Mouse (Mus musculus): ENCODE data around the gene Ccnb2. TPM values are rescaled to one million over a fixed set of nuclear protein-coding genes. Genes with fewer than 3 reads are reported as not detected.

Ccnb2 gene
- polyA plus RNA-seq, 1 experiment from 2014 or later: 129 TPM

DNA sequence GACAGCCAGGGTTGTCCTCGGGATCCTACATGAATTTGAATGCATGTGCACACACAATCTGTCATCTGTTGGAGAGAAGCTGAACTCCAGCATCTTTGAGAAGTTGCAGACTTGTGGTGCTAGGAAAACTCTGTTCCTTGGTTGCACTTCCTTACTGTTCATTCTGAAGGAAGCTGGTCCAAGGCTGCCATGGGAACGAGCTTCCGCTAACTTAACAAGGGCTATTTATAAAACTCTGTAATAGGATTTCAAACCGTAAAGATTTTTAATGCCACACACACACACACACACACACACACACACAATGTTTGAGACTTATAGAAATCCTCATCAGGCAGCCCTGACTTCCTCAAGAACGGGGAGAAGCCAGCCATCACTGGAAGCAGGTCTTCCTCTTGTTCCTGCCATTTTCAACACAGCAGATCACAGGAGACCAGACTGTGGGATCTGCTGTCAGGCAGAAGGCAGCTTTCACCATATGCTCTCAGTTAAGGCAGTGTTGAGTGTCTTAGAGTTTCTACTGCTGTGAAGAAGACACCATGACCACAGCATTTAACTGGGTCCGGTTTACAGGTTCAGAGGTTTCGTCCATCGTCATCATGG, 19.3 kb downstream of the Ccnb2 start:
- ATAC-seq (replicated peaks; ENCODE audit: insufficient number of reproducible peaks, insufficient read depth, low FRiP score, low read depth): no peak
- no peak overlapping the region for H3K4me3 ChIP-seq
- H3K36me3 ChIP-seq: peaks cover 19% of the 10 kb centered on the region
- H3K27ac ChIP-seq: no peak overlapping the region
- H3K27me3 ChIP-seq: no peaks in the 10 kb centered on the region
- WGBS: 87% methylated on average over 8 of the region's 8 CpGs
- H3K9me3 ChIP-seq (replicated peaks): no peaks in the 10 kb centered on the region
- H3K9ac ChIP-seq: no peak overlapping the region
- no peaks in the 10 kb centered on the region for H3K4me1 ChIP-seq (replicated peaks)
- no peak overlapping the region for H3K4me2 ChIP-seq

DNA sequence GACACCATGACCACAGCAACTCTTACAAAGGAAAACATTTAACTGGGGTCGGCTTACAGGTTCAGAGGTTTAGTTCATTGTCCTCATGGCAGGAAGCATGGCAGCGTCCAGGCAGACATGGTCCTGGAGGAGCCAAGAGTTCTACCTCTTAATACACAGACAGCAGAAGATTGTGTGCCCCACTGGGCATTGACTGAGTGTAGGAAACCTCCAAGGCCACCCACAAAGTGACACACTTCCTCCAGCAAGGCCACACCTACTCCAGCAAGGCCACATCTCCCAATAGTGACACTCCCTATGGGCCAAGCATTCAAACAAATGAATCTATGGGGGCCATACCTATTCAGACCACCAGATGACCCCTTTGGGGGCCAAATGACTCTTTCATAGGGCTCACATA, 25.3 kb downstream of the Ccnb2 start:
- Histone ChIP-seq H3K9me3 (replicated peaks) (no peaks in the 10 kb centered on the region), H3K4me2 (no peak overlapping the region), H3K4me1 (replicated peaks) (no peaks in the 10 kb centered on the region), H3K36me3 (peaks cover 27% of the 10 kb centered on the region; the same call in 1 of the 2 replicates), H3K27ac (no peak overlapping the region), H3K4me3 (no peak overlapping the region), H3K9ac (no peak overlapping the region), H3K27me3 (no peaks in the 10 kb centered on the region)
- 83% methylated on average over 2 of the region's 2 CpGs for WGBS
- no peak for ATAC-seq (replicated peaks; ENCODE audit: insufficient number of reproducible peaks, insufficient read depth, low FRiP score, low read depth)

DNA sequence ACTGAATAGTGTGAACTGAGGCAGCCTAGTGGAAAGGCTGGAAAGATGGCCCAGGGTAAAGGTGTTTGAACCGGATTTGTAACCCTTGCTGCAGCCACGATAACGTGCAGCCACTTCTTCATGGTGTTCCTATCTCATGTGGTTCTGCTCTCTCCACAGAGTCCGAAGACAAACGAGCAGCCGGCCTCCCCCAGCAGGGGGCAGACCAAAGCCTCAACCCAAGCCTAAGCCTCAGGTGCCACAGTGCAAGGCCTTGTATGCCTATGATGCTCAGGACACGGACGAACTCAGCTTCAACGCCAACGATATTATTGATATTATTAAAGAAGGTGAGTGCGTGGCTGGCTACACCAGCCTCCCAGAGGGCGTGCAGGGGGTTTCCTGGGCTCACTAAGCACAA, 25.7 kb downstream of the Ccnb2 start:
- Histone ChIP-seq H3K36me3 (peaks cover 25% of the 10 kb centered on the region; the same call in 1 of the 2 replicates), H3K4me1 (replicated peaks) (no peaks in the 10 kb centered on the region), H3K27me3 (no peaks in the 10 kb centered on the region), H3K9ac (no peak overlapping the region), H3K4me3 (no peak overlapping the region), H3K27ac (no peak overlapping the region), H3K4me2 (no peak overlapping the region), H3K9me3 (replicated peaks) (no peaks in the 10 kb centered on the region)
- ATAC-seq (replicated peaks; ENCODE audit: insufficient number of reproducible peaks, insufficient read depth, low FRiP score, low read depth): no peak
- WGBS: 85% methylated on average over 12 of the region's 12 CpGs

DNA sequence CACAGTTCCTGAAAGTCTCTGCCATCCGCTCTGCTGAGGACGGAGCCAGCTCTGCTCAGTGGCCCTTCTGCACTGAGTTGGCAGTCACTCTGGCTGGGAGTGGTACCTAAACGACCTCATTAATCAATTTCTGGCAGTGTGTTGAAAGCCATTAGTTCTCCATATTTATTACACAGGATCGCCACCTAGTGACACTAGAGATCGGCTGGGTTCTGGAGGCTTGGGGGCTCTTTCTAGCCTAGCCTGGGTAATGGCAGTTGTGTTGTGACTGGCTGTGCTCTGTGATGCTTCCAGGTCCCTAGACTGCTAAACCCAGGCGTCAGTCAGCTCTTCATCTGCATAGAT, 28.8 kb downstream of the Ccnb2 start:
- 16% methylated on average over 6 of the region's 6 CpGs for WGBS
- peak; percentile 45; the same call in 1 of the 2 replicates for ATAC-seq (replicated peaks; ENCODE audit: insufficient number of reproducible peaks, insufficient read depth, low FRiP score, low read depth)
- Histone ChIP-seq H3K36me3 (peaks cover 12% of the 10 kb centered on the region; the same call in 1 of the 2 replicates), H3K27me3 (no peaks in the 10 kb centered on the region), H3K27ac (no peak overlapping the region), H3K4me2 (no peak overlapping the region), H3K9ac (no peak overlapping the region), H3K4me1 (replicated peaks) (peaks cover 6% of the 10 kb centered on the region), H3K4me3 (no peak overlapping the region), H3K9me3 (replicated peaks) (no peaks in the 10 kb centered on the region)

DNA sequence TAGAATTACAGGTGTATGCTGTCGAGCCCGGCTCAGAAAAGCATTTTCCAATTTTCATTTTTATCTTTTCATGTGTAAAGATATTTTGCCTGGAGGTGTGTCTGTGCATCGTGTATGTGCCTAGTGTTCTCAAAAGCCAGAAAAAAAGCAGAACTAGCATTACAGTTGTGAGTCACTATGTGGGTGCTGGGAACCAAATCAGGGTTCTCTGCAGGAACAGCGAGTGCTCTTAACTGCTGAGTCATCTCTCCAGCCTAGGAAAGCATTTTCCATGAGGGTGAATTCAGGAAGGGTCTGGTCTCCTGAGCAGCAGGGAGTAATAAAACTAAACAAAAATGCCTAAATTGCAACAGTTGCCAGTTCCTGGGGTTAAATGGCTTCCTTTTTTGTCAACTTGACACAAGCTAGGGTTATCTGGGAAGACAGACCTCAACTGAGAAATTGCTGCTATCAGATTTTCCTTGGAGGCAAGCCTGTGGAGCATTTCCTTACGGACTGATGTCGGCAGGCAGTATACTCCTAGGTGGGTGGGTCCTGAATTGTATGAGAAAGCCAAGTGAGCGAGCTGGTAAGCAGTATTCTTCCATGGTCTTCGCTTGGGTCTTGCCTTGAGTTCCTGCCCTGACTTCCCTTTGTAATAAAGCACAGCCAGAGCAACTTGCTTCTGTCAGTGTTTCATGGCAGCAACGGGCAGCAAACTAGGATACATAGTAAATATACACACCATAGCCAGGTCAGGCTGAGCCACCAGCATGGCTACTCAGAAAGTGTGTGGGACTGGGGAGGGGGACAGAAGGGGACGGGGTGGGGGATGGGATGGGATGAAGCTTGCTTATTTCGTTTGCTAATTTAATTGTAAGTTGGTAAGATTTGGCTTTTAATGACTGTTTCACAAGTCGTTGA, 29.4 kb downstream of the Ccnb2 start:
- Histone ChIP-seq H3K4me2 (no peak overlapping the region), H3K9ac (no peak overlapping the region), H3K36me3 (peaks cover 12% of the 10 kb centered on the region; the same call in 1 of the 2 replicates), H3K27me3 (no peaks in the 10 kb centered on the region), H3K4me3 (no peak overlapping the region), H3K9me3 (replicated peaks) (no peaks in the 10 kb centered on the region), H3K4me1 (replicated peaks) (peaks cover 6% of the 10 kb centered on the region), H3K27ac (no peak overlapping the region)
- ATAC-seq (replicated peaks; ENCODE audit: insufficient number of reproducible peaks, insufficient read depth, low FRiP score, low read depth): no peak
- 66% methylated on average over 12 of the region's 12 CpGs for WGBS

DNA sequence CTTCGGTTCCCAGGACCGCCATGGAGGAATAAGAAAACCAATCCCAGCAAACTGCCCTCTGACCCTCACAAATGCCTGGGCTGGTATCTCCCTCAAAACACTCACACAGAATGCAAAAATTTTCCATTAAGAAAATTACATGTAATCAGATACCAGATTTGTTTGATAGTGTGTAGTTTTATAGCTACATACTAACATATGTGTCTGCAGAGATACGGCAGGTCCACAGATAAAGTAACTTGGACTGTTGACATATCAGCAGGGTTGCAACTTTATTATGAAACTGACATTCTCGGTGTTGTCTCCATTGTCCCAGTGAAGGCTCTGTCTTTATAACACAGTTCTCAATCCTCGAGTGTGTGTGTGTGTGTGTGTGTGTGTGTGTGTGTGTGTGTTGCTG, 30.3 kb downstream of the Ccnb2 start:
- Histone ChIP-seq H3K27ac (no peak overlapping the region), H3K27me3 (no peaks in the 10 kb centered on the region), H3K9ac (no peak overlapping the region), H3K36me3 (peaks cover 4% of the 10 kb centered on the region; the same call in 1 of the 2 replicates), H3K4me1 (replicated peaks) (peaks cover 6% of the 10 kb centered on the region), H3K4me2 (no peak overlapping the region), H3K9me3 (replicated peaks) (no peaks in the 10 kb centered on the region), H3K4me3 (no peak overlapping the region)
- WGBS: 88% methylated on average over 5 of the region's 5 CpGs
- no peak for ATAC-seq (replicated peaks; ENCODE audit: insufficient number of reproducible peaks, insufficient read depth, low FRiP score, low read depth)

DNA sequence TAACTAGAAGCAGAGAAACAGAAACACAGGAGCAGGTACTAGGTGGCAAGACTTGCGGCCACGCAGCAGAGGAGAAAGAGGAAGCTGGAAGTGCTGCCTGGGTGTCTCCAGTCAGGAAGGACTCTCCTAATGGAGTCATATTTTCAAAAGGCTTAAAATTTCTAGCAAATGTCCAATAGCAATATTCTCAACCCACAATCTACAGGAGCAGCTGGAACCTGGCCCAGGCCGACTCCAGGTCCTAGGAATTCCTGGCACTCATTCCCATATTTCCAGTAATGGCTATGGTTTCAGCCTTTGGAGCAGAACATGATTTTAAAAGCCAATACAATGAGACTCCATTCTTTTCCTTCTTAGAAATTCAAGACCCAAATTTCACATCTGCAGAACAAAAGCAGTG, 31.8 kb downstream of the Ccnb2 start:
- 63% methylated on average over 3 of the region's 3 CpGs for WGBS
- H3K27ac ChIP-seq: no peak overlapping the region
- H3K4me2 ChIP-seq: no peak overlapping the region
- H3K4me3 ChIP-seq: no peak overlapping the region
- no peaks in the 10 kb centered on the region for H3K27me3 ChIP-seq
- H3K36me3 ChIP-seq: peaks cover 6% of the 10 kb centered on the region; the same call in 1 of the 2 replicates
- no peaks in the 10 kb centered on the region for H3K9me3 ChIP-seq (replicated peaks)
- peaks cover 6% of the 10 kb centered on the region for H3K4me1 ChIP-seq (replicated peaks)
- no peak for ATAC-seq (replicated peaks; ENCODE audit: insufficient number of reproducible peaks, insufficient read depth, low FRiP score, low read depth)
- no peak overlapping the region for H3K9ac ChIP-seq

DNA sequence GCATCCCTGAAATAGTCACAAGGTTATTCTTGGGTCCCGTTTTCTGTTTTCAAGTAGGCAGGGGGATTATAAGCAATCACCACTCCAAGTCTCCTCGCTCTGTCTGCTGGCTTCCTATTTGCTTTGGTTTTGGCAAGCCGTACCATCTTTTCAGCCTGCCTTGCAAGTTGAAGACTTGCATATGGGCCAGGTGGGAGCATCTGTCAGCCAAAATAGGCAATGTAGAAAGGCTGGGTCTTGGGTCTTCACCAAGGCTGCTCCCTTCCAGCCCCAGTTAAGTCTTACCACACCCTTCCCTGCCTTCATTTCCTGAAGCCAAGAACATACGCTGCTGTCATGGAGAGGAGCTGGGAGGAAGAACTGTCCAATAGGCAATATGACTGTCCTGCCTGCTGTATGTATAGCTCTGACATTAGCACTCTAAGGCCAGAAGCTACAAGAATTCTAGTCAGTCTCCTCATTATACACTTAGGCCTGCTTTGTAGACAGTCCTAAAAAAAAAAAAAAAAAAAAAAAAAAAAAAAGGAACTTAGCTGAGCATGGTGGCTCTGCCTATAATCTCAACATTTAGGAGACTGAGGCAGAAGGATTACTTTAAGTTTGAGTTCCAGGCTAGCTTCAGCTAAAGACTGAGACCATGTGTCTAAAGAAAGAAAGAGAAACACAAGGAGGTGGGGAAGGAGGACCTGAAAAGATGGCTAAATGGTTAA, 33.8 kb downstream of the Ccnb2 start:
- 84% methylated on average over 4 of the region's 4 CpGs for WGBS

DNA sequence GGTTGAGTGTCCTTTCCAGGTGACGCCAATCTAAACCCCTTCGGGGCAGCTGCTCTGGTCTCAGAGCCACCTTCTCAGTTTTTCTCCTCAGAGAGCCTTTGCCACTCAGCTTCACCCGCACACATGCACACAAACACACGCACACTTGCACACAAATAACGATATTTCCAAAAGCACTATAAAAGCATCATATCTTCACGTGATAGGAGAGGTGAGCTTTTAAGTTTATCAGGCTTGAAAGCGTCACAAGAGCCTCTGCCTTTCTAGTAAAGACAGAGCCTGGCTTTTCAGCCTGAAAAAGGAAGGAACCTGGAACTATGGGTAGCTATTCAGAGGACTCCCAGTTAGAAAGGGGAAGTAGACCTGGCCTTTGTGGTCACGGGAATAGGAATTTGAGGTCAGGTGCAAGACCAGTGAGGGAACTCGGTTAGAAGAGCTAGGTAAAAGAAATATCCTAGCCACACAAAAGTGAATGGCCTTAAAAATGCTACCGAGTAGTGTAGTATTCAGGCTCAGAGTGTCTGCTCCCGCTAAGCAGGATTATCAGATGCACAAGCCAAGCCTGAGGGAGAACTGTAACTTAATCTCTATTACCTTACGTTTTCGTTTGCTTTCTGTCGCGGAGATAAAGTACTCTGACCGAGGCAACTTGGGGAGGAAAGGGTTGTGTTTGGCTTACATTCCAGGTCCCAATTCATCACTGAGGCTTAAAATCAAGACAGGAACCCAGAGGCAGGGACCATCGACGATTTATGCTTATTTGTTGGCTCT, 36.2 kb downstream of the Ccnb2 start:
- no peak overlapping the region for H3K4me3 ChIP-seq
- H3K36me3 ChIP-seq: peaks cover 18% of the 10 kb centered on the region; the same call in 1 of the 2 replicates
- no peak overlapping the region for H3K27ac ChIP-seq
- no peak for ATAC-seq (replicated peaks; ENCODE audit: insufficient number of reproducible peaks, insufficient read depth, low FRiP score, low read depth)
- WGBS: 73% methylated on average over 18 of the region's 18 CpGs
- peaks cover 6% of the 10 kb centered on the region for H3K4me1 ChIP-seq (replicated peaks)
- H3K9me3 ChIP-seq (replicated peaks): no peaks in the 10 kb centered on the region
- no peaks in the 10 kb centered on the region for H3K27me3 ChIP-seq
- H3K9ac ChIP-seq: no peak overlapping the region
- H3K4me2 ChIP-seq: no peak overlapping the region

More for the DNA sequence above, 33.8 kb downstream of the Ccnb2 start:
- Histone ChIP-seq H3K4me1 (replicated peaks) (peaks cover 6% of the 10 kb centered on the region), H3K9me3 (replicated peaks) (no peaks in the 10 kb centered on the region), H3K27me3 (no peaks in the 10 kb centered on the region), H3K27ac (no peak overlapping the region), H3K9ac (no peak overlapping the region), H3K4me3 (no peak overlapping the region), H3K36me3 (peaks cover 15% of the 10 kb centered on the region; the same call in 1 of the 2 replicates), H3K4me2 (no peak overlapping the region)
- no peak for ATAC-seq (replicated peaks; ENCODE audit: insufficient number of reproducible peaks, insufficient read depth, low FRiP score, low read depth)

DNA sequence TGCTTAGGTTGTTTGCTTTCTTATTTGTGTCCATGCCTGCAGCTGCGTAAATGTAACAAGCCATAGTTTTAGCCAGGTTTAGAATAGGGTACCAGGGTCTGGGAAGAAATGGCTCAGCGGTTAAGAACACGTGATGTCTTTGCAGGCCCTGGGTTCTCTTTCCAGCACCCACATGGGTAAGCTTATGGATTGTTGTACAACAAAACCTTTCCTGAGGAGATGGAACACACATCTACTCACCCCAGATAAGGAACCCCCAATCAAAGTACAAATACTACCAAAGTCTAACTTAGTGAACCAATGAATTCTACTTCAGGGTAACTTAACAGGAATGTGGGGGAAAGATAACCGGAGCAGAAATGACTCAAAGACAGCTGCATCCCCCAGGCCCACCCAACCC, 36.9 kb downstream of the Ccnb2 start:
- 89% methylated on average over 4 of the region's 4 CpGs for WGBS
- Histone ChIP-seq H3K9me3 (replicated peaks) (no peaks in the 10 kb centered on the region), H3K36me3 (peaks cover 18% of the 10 kb centered on the region; the same call in 1 of the 2 replicates), H3K4me3 (no peak overlapping the region), H3K9ac (no peak overlapping the region), H3K27ac (no peak overlapping the region), H3K4me1 (replicated peaks) (peaks cover 2% of the 10 kb centered on the region), H3K27me3 (no peaks in the 10 kb centered on the region), H3K4me2 (no peak overlapping the region)
- no peak for ATAC-seq (replicated peaks; ENCODE audit: insufficient number of reproducible peaks, insufficient read depth, low FRiP score, low read depth)

DNA sequence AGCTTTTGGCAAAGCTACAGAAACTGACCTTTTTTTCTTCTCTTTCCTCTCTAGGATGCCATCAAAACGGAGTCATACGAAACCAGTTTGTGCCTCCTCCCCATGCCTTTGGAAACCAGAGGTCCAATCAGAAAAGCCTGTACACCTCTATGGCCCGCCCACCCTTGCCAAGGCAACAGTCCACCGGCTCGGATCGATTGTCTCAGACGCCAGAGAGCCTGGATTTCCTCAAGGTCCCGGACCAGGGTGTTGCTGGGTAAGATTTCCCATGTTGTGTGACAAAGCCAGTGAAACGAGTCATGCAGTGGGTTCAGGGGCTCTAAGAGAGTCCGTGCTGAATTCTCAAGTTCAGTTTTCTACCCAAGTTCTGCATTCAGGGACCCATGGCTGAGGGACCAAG, 37.6 kb downstream of the Ccnb2 start:
- Histone ChIP-seq H3K4me1 (replicated peaks) (no peaks in the 10 kb centered on the region), H3K4me2 (no peak overlapping the region), H3K36me3 (peaks cover 20% of the 10 kb centered on the region; the same call in 1 of the 2 replicates), H3K27ac (no peak overlapping the region), H3K27me3 (no peaks in the 10 kb centered on the region), H3K4me3 (no peak overlapping the region), H3K9ac (no peak overlapping the region), H3K9me3 (replicated peaks) (no peaks in the 10 kb centered on the region)
- ATAC-seq (replicated peaks; ENCODE audit: insufficient number of reproducible peaks, insufficient read depth, low FRiP score, low read depth): no peak
- 70% methylated on average over 10 of the region's 10 CpGs for WGBS
